In genomic region chr11:32026634-32027033, GRCm38 (mm10) we compare ENCODE assay signal across 20 mouse cellular contexts. TPM values are rescaled to one million over a fixed set of nuclear protein-coding genes. Genes with fewer than 3 reads are reported as not detected.
DNase-seq lines count a peak whose midpoint lies in the region; ATAC-seq and TF ChIP-seq lines count a peak whose summit lies in the region.
"Had no signal": no experiment of that assay in that cellular context is flagged by ENCODE, and none has a peak within 500 bp of the region (broad histone marks: within the 10 kb centered on the region; RNA-seq: fewer than 3 reads in every experiment).

No protein-coding gene starts in this region.

- H3K4me3 ChIP-seq in kidney, adult 2 months (ENCODE audit: insufficient read depth, low read depth, low read length): no peak overlapping the region
- no peak overlapping the region for H3K4me3 ChIP-seq in embryonic facial prominence, embryonic 13.5 days
- H3K4me3 ChIP-seq in forebrain, postnatal 0 days (ENCODE audit: low read depth, low read length): no peak overlapping the region
- H3K4me3 ChIP-seq in limb, embryonic 15.5 days: no peak overlapping the region
- no peak overlapping the region for H3K4me3 ChIP-seq in intestine, embryonic 16.5 days (ENCODE audit: low read length)
- H3K4me3 ChIP-seq: lung, embryonic 15.5 days; neural tube, embryonic 12.5 days; stomach, embryonic 15.5 days had no signal

- no peaks in the 10 kb centered on the region for H3K36me3 ChIP-seq in kidney, adult 2 months (ENCODE audit: control insufficient read depth, insufficient read depth, low read length)
- no peaks in the 10 kb centered on the region for H3K36me3 ChIP-seq in embryonic facial prominence, embryonic 13.5 days
- peaks cover 26% of the 10 kb centered on the region for H3K36me3 ChIP-seq in forebrain, postnatal 0 days (ENCODE audit: insufficient read depth)
- H3K36me3 ChIP-seq in limb, embryonic 15.5 days: no peaks in the 10 kb centered on the region
- no peaks in the 10 kb centered on the region for H3K36me3 ChIP-seq in intestine, embryonic 16.5 days (ENCODE audit: control insufficient read depth, insufficient read depth, low read length)
- H3K36me3 ChIP-seq: lung, embryonic 15.5 days; stomach, embryonic 15.5 days had no signal

- no peaks in the 10 kb centered on the region for H3K27me3 ChIP-seq in kidney, adult 2 months (replicated peaks; ENCODE audit: control insufficient read depth, insufficient read depth, low read length)
- no peaks in the 10 kb centered on the region for H3K27me3 ChIP-seq in embryonic facial prominence, embryonic 13.5 days
- no peaks in the 10 kb centered on the region for H3K27me3 ChIP-seq in forebrain, postnatal 0 days (ENCODE audit: insufficient read depth, low read length)
- H3K27me3 ChIP-seq in limb, embryonic 15.5 days: no peaks in the 10 kb centered on the region
- no peaks in the 10 kb centered on the region for H3K27me3 ChIP-seq in intestine, embryonic 16.5 days (replicated peaks; ENCODE audit: control insufficient read depth, insufficient read depth, low read length)
- H3K27me3 ChIP-seq: lung, embryonic 15.5 days; megakaryocyte, embryonic 14.5 days; neural tube, embryonic 12.5 days; stomach, embryonic 15.5 days had no signal

- no peak for TF ChIP-seq POLR2A in kidney, adult 2 months (IDR thresholded peaks at IDR 0.05; ENCODE audit: low read depth, low read length)

- H3K27ac ChIP-seq in kidney, adult 2 months (ENCODE audit: insufficient read depth, low read depth, low read length): no peak overlapping the region
- H3K27ac ChIP-seq in embryonic facial prominence, embryonic 13.5 days: 0 out of 2 replicates have a peak overlapping the region, but pooled peaks have one; percentile 12
- peak overlapping the region; percentile 80 for H3K27ac ChIP-seq in forebrain, postnatal 0 days (ENCODE audit: low read depth, low read length)
- H3K27ac ChIP-seq in limb, embryonic 15.5 days: no peak overlapping the region; the same call in 1 of the 2 replicates
- H3K27ac ChIP-seq in intestine, embryonic 16.5 days (ENCODE audit: low read length): no peak overlapping the region
- H3K27ac ChIP-seq: lung, embryonic 15.5 days; neural tube, embryonic 12.5 days; stomach, embryonic 15.5 days had no signal

- peak; percentile 25 for DNase-seq in kidney, postnatal 10 days
- no peak for DNase-seq in kidney, adult 2 months
- no peak for DNase-seq in forebrain, postnatal 0 days
- no peak for DNase-seq in embryo, embryonic 9.5 days (ENCODE audit: extremely low spot score)
- no peak for DNase-seq in spleen, postnatal 14 days (ENCODE audit: low spot score in 2 of 2)
- DNase-seq: adrenal gland, postnatal 14 days; B cell, adult 2 months; cerebellum, postnatal 14 days; heart, adult 11 months; kidney, postnatal 36 days; left cerebral cortex, postnatal 4 days; right cerebral cortex, postnatal 25 days; thymus, postnatal 36 days had no signal

- H3K9ac ChIP-seq in embryonic facial prominence, embryonic 13.5 days: no peak overlapping the region
- H3K9ac ChIP-seq in forebrain, postnatal 0 days: 0 out of 2 replicates have a peak overlapping the region, but pooled peaks have one; percentile 10
- no peak overlapping the region for H3K9ac ChIP-seq in limb, embryonic 15.5 days
- H3K9ac ChIP-seq in intestine, embryonic 16.5 days (ENCODE audit: low read depth, low read length): no peak overlapping the region
- H3K9ac ChIP-seq: lung, embryonic 15.5 days; neural tube, embryonic 12.5 days; stomach, embryonic 15.5 days had no signal

- no peak for ATAC-seq in embryonic facial prominence, embryonic 13.5 days (ENCODE audit: insufficient number of reproducible peaks, insufficient read depth, low FRiP score, low TSS enrichment, low read depth)
- ATAC-seq in forebrain, postnatal 0 days: no peak
- ATAC-seq in limb, embryonic 15.5 days (ENCODE audit: insufficient number of reproducible peaks, low FRiP score, low TSS enrichment, low read depth): 0 out of 2 replicates have a peak, but pooled peaks have one; percentile 61
- no peak for ATAC-seq in intestine, embryonic 16.5 days

- no peaks in the 10 kb centered on the region for H3K4me1 ChIP-seq in kidney, adult 2 months (ENCODE audit: control insufficient read depth, insufficient read depth, low read length)
- H3K4me1 ChIP-seq in embryonic facial prominence, embryonic 13.5 days: 0 out of 2 replicates have a peak, but pooled peaks cover 3% of the 10 kb centered on the region
- H3K4me1 ChIP-seq in forebrain, postnatal 0 days (ENCODE audit: insufficient read depth): peaks cover 35% of the 10 kb centered on the region
- peaks cover 14% of the 10 kb centered on the region for H3K4me1 ChIP-seq in limb, embryonic 15.5 days
- H3K4me1 ChIP-seq in intestine, embryonic 16.5 days (ENCODE audit: control insufficient read depth, insufficient read depth, low read length): peaks cover 3% of the 10 kb centered on the region
- H3K4me1 ChIP-seq: stomach, embryonic 15.5 days had no signal

- 46% methylated on average over 5 of the region's 5 CpGs for WGBS in kidney, adult 2 months
- WGBS in embryonic facial prominence, embryonic 13.5 days: 63% methylated on average over 5 of the region's 5 CpGs
- WGBS in forebrain, postnatal 0 days: 63% methylated on average over 5 of the region's 5 CpGs
- WGBS in limb, embryonic 15.5 days: 44% methylated on average over 5 of the region's 5 CpGs
- 62% methylated on average over 5 of the region's 5 CpGs for WGBS in intestine, embryonic 16.5 days

- no peak for TF ChIP-seq CTCF in kidney, adult 2 months (conservative IDR thresholded peaks at IDR 0.05; ENCODE audit: insufficient read depth, insufficient read length, low read depth, low read length)
- TF ChIP-seq CTCF in forebrain, postnatal 0 days (IDR thresholded peaks at IDR 0.05; ENCODE audit: low read depth): no peak

- H3K9me3 ChIP-seq in embryonic facial prominence, embryonic 13.5 days: no peaks in the 10 kb centered on the region
- no peaks in the 10 kb centered on the region for H3K9me3 ChIP-seq in forebrain, postnatal 0 days (ENCODE audit: low read length)
- H3K9me3 ChIP-seq in limb, embryonic 15.5 days: no peaks in the 10 kb centered on the region
- no peaks in the 10 kb centered on the region for H3K9me3 ChIP-seq in intestine, embryonic 16.5 days (ENCODE audit: control insufficient read depth, low read length)
- H3K9me3 ChIP-seq: lung, embryonic 15.5 days; megakaryocyte, embryonic 14.5 days; neural tube, embryonic 12.5 days; stomach, embryonic 15.5 days had no signal

- no peak overlapping the region for H3K4me2 ChIP-seq in embryonic facial prominence, embryonic 13.5 days
- H3K4me2 ChIP-seq in forebrain, postnatal 0 days (ENCODE audit: low read depth): no peak overlapping the region
- H3K4me2 ChIP-seq in limb, embryonic 15.5 days: no peak overlapping the region
- H3K4me2 ChIP-seq in intestine, embryonic 16.5 days (ENCODE audit: low read depth, low read length): no peak overlapping the region
- H3K4me2 ChIP-seq: lung, embryonic 15.5 days; neural tube, embryonic 12.5 days; stomach, embryonic 15.5 days had no signal

RNA-seq across cellular contexts. Expression of gene Nsg2, which starts 26.4 kb away (rescaled TPM):
- polyA plus RNA-seq in kidney, adult 2 months (2012; rRNA removed): 2.9 and 4.0 TPM in 2 replicates
- polyA plus RNA-seq in embryonic facial prominence, embryonic 13.5 days (2015; fragmentation: Nextera tagmentation; extraction: Ambion mirVana): 5.7 and 8.7 TPM in 2 replicates
- total RNA-seq in forebrain, postnatal 0 days (2014; rRNA removed): 1,434 and 1,519 TPM in 2 replicates
- polyA plus RNA-seq in forebrain, postnatal 0 days (2015; fragmentation: Nextera tagmentation; extraction: Ambion mirVana): 646 and 742 TPM in 2 replicates
- 6.3 TPM in 2 replicates for polyA plus RNA-seq in limb, embryonic 15.5 days (2015; fragmentation: Nextera tagmentation; extraction: Ambion mirVana)
- 9.3 and 9.9 TPM in 2 replicates for polyA plus RNA-seq in intestine, embryonic 16.5 days (2015; fragmentation: Nextera tagmentation; extraction: Ambion mirVana)

Comparison
In these comparisons a context has a peak if more than half of its experiments do, and no peak if none do; other contexts are left out.
1. H3K27ac ChIP-seq: peak in embryonic facial prominence, embryonic 13.5 days (single experiment) and forebrain, postnatal 0 days (single experiment); none in kidney, adult 2 months (single experiment), limb, embryonic 15.5 days (single experiment) and intestine, embryonic 16.5 days (single experiment).
2. RNA of gene Nsg2, which starts 26.4 kb away (polyA plus RNA-seq): 646 to 742 TPM in forebrain, postnatal 0 days; 9.3 to 9.9 TPM in intestine, embryonic 16.5 days, 5.7 to 8.7 TPM in embryonic facial prominence, embryonic 13.5 days, 6.3 TPM in limb, embryonic 15.5 days and 2.9 to 4.0 TPM in kidney, adult 2 months; every median in the first group is over 10 times any median in the second.